Mouse (Mus musculus) hindbrain, embryonic 14.5 days (tissue): Measurements from ENCODE around the gene Fmnl1. TPM values are rescaled to one million over a fixed set of nuclear protein-coding genes. Genes with fewer than 3 reads are reported as not detected.

Source experiments
- ATAC-seq: fragments of 200-750 bp; cut with Nextera tagmentation; 2 replicates; pipeline ENCODE4 v1.8.0; 2017; ENCODE audit warnings: moderate number of reproducible peaks, mild to moderate bottlenecking, moderate TSS enrichment, moderate library complexity; ENCODE audit not compliant: low FRiP score
- DNase-seq: peaks from one replicate; pipeline ENCODE4 v3.0.0-alpha.2; 2015; ENCODE audit warnings: low spot score
- H3K27ac ChIP-seq: fragments of 300-500 bp; sonication (generic); 2 replicates; pipeline ENCODE4 v1.5.1; 2014; ENCODE audit warnings: mild to moderate bottlenecking, moderate library complexity
- H3K27me3 ChIP-seq: fragments of 300-500 bp; sonication (generic); 2 replicates; pipeline ENCODE4 v1.6.1; 2014; ENCODE audit warnings: mild to moderate bottlenecking, low read length, mixed read lengths; ENCODE audit not compliant: control insufficient read depth, insufficient read depth
- H3K36me3 ChIP-seq: fragments of 300-500 bp; sonication (generic); replicated peaks from 2 replicates; pipeline ENCODE4 v1.6.1; 2014; ENCODE audit not compliant: control insufficient read depth, insufficient read depth
- H3K4me1 ChIP-seq: fragments of 300-500 bp; sonication (generic); replicated peaks from 2 replicates; pipeline ENCODE4 v1.6.1; 2014; ENCODE audit warnings: antibody characterized with exemption, low read length, mixed read lengths; ENCODE audit not compliant: control insufficient read depth, insufficient read depth
- H3K4me2 ChIP-seq: fragments of 300-500 bp; sonication (generic); replicated peaks from 2 replicates; pipeline ENCODE4 v1.6.1; 2014; ENCODE audit warnings: mild to moderate bottlenecking, moderate library complexity
- H3K4me3 ChIP-seq: fragments of 300-500 bp; sonication (generic); replicated peaks from 2 replicates; pipeline ENCODE4 v1.5.1; 2014; ENCODE audit warnings: mild to moderate bottlenecking, low read length
- H3K9ac ChIP-seq: fragments of 300-500 bp; sonication (generic); 2 replicates; pipeline ENCODE4 v1.6.1; 2014
- H3K9me3 ChIP-seq: fragments of 300-500 bp; sonication (generic); 2 replicates; pipeline ENCODE4 v1.6.1; 2016; ENCODE audit warnings: low read length; ENCODE audit not compliant: control insufficient read depth
- WGBS: fragments of 180-500 bp; shearing (Covaris S2); extraction: QIAGEN DNeasy Blood & Tissue Kit; methylation state at CpG from one replicate; pipeline ENCODE4 v1.1.7; 2014; 5-methylcytosine and 5-hydroxymethylcytosine counted together
- polyA plus RNA-seq: library from polyadenylated mRNA; unstranded; fragments of >200 nt; fragmentation: Nextera tagmentation; extraction: Ambion mirVana; gene quantifications from 2 replicates; pipeline ENCODE4 v1.2.1, GENCODE M21; 2014

The Fmnl1 gene
- polyA plus RNA-seq, 1 experiment from 2014 or later = 6.1 TPM

DNA sequence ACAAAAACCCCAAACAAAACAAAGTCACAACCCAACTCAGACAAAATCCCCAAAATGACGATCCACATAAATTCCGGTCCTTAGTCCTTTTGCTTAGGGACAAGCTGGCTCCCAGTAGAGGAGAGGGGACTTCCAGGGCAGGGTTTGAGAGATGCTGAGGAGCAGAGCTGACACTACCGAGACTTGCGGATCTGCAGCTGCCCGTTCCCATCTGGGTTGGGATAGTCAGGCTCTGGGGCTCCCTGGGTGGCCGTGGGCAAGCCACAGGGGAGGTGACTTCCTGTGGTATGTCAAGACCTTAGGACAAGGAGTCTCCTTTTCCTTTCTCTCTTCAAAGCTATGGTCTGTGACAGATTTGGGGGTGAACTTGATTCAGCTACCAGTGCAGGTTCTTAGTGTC, 65.5 kb downstream of the Fmnl1 start:
- Histone ChIP-seq H3K4me2 (no peak overlapping the region), H3K4me1 (no peaks in the 10 kb centered on the region), H3K27ac (no peak overlapping the region), H3K4me3 (no peak overlapping the region), H3K36me3 (peaks cover 43% of the 10 kb centered on the region), H3K9me3 (no peaks in the 10 kb centered on the region), H3K27me3 (no peaks in the 10 kb centered on the region), H3K9ac (no peak overlapping the region)
- DNase-seq (no peak), ATAC-seq (no peak)
- WGBS = 87% methylated on average over 6 of the region's 6 CpGs

DNA sequence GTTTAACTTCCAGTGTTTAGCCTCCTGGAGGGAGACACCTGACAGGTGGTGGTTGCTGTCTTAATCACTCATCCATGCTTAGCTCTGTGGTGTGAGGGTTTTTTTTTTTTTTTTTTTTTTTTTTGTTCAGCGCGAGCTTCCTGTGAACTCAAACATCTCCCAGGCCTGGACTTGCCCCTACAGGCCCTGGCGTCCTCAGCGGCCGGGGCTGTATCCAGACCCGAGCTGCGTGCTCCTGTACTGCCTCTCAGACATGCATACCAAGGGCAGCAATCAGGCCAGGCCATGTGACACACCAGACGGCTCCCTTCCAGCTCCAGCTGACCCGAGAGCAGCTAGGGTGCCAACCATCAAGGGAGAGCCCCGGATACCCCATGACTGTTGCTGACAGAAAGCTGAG, 66.0 kb downstream of the Fmnl1 start:
- 84% methylated on average over 10 of the region's 10 CpGs for WGBS
- Histone ChIP-seq H3K4me3 (no peak overlapping the region), H3K9me3 (no peaks in the 10 kb centered on the region), H3K9ac (no peak overlapping the region), H3K36me3 (peaks cover 43% of the 10 kb centered on the region), H3K4me1 (no peaks in the 10 kb centered on the region), H3K27ac (no peak overlapping the region), H3K27me3 (no peaks in the 10 kb centered on the region), H3K4me2 (no peak overlapping the region)
- ATAC-seq (no peak), DNase-seq (no peak)

GRCm38 (mm10) chr11:103237757-103238156, 66.8 kb downstream of the Fmnl1 start:
- DNase-seq (no peak), ATAC-seq (no peak)
- no peaks in the 10 kb centered on the region for H3K27me3 ChIP-seq
- WGBS = 76% methylated on average over 9 of the region's 9 CpGs
- H3K9ac ChIP-seq = no peak overlapping the region
- H3K27ac ChIP-seq = no peak overlapping the region
- no peaks in the 10 kb centered on the region for H3K9me3 ChIP-seq
- H3K36me3 ChIP-seq = peaks cover 43% of the 10 kb centered on the region
- H3K4me2 ChIP-seq = no peak overlapping the region
- H3K4me3 ChIP-seq = no peak overlapping the region
- no peaks in the 10 kb centered on the region for H3K4me1 ChIP-seq

DNA sequence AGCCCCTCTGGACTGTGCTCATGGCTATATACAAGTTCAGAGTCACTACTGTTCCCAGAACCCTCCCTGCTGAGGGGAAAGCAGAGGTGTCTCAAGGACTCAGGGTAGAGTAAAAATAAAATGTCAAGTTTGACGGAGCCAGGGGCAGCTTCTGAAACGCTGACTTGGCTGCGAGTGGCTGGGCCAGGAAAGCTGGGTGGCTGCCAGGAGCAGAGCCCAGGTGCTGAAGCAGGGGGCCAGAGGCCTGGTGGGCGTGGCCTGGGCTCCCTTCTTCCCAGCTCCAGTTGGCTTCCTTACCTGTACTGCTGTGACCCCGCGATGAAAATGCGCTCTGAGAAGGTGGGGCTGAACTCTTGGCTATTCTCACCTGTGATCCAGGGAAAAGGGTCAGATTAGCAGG, 69.8 kb downstream of the Fmnl1 start:
- Histone ChIP-seq H3K27me3 (no peaks in the 10 kb centered on the region), H3K9me3 (no peaks in the 10 kb centered on the region), H3K4me2 (no peak overlapping the region), H3K27ac (no peak overlapping the region), H3K36me3 (peaks cover 42% of the 10 kb centered on the region), H3K9ac (no peak overlapping the region), H3K4me1 (0 out of 2 replicates have a peak, but pooled peaks cover 1% of the 10 kb centered on the region), H3K4me3 (no peak overlapping the region)
- no peak for DNase-seq
- 50% methylated on average over 7 of the region's 7 CpGs for WGBS
- ATAC-seq = no peak

DNA sequence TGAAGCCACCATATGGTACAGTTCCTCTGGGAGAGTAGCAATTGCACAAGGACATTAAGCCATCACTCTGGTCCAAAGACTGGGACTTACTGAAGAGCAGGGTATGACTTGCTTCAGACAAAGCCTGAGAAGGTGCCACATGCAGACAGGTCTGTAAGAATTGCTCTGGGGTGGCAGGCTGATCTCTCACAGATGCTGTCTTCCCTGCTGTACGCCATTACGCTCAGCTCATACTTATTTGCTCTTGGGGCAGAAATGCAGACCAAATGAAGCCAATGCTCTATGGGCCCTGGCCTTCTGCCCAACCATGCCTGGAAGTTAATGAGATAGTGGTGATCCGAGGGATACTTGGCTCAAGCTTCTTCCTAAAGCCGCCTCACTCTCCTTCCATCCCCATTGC, 73.9 kb downstream of the Fmnl1 start:
- ATAC-seq = no peak
- Histone ChIP-seq H3K9me3 (no peaks in the 10 kb centered on the region), H3K4me2 (no peak overlapping the region), H3K27ac (peak overlapping the region; percentile 34), H3K36me3 (peaks cover 10% of the 10 kb centered on the region; the same call in 1 of the 2 replicates), H3K4me1 (peaks cover 24% of the 10 kb centered on the region), H3K27me3 (no peaks in the 10 kb centered on the region), H3K9ac (no peak overlapping the region), H3K4me3 (no peak overlapping the region)
- 64% methylated on average over 4 of the region's 4 CpGs for WGBS
- no peak for DNase-seq

DNA sequence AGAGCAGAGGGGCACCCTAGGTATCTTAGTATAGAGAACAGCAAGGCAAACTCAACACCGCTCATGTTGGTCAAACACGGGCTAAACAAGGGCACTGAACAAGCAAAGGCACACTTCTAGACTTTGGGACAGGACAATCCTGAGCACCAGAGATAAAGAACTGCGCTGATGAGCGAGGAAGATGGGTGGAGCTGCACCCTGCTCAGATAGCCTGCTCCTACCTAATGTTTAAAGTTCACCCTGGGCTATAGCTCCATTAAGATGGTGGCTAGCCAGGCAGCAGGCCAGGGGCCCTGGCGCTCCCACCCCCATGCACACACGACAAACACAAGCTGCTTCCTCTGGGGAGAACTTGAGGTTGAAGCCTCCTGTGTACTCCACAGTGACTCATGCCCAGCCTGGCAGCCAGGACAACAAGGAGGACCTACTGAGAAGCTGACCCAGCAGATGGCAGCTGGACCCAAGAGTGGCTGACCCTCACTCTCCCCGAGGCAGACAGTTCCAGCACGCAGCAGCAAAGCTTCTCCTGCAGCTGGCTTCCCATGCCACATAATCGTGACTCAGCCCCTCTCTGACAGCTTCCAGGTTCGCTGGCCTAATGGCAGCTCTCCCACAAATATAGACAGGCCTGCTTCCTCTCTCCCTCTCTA, 75.3 kb downstream of the Fmnl1 start:
- Histone ChIP-seq H3K9ac (no peak overlapping the region), H3K9me3 (no peaks in the 10 kb centered on the region), H3K27ac (no peak overlapping the region)

GRCm38 (mm10) chr11:103246731-103247290, 75.9 kb downstream of the Fmnl1 start:
- H3K4me1 ChIP-seq = peaks cover 24% of the 10 kb centered on the region
- H3K9ac ChIP-seq = no peak overlapping the region
- H3K4me2 ChIP-seq = no peak overlapping the region
- WGBS = 67% methylated on average over 4 of the region's 4 CpGs
- no peak for DNase-seq
- no peaks in the 10 kb centered on the region for H3K27me3 ChIP-seq
- H3K9me3 ChIP-seq = no peaks in the 10 kb centered on the region
- H3K36me3 ChIP-seq = no peaks in the 10 kb centered on the region
- no peak overlapping the region for H3K4me3 ChIP-seq
- 0 out of 2 replicates have a peak overlapping the region, but pooled peaks have one; percentile 49 for H3K27ac ChIP-seq
- ATAC-seq = no peak

More for the DNA sequence above, 75.3 kb downstream of the Fmnl1 start:
- 71% methylated on average over 10 of the region's 10 CpGs for WGBS
- ATAC-seq = no peak
- Histone ChIP-seq H3K36me3 (0 out of 2 replicates have a peak, but pooled peaks cover under 1% of the 10 kb centered on the region), H3K4me3 (no peak overlapping the region), H3K4me2 (no peak overlapping the region), H3K27me3 (no peaks in the 10 kb centered on the region), H3K4me1 (peaks cover 24% of the 10 kb centered on the region)
- no peak for DNase-seq

- Histone ChIP-seq H3K36me3 (no peaks in the 10 kb centered on the region), H3K9me3 (no peaks in the 10 kb centered on the region), H3K4me1 (peaks cover 24% of the 10 kb centered on the region), H3K27ac (peak overlapping the region; percentile 55), H3K4me2 (no peak overlapping the region), H3K27me3 (no peaks in the 10 kb centered on the region), H3K9ac (no peak overlapping the region), H3K4me3 (no peak overlapping the region)
- DNase-seq = peak; percentile 70
- ATAC-seq = no peak
- 62% methylated on average over 11 of the region's 11 CpGs for WGBS
Measured at GRCm38 (mm10) chr11:103247504-103248177, 76.7 kb downstream of the Fmnl1 start.
